Mouse (Mus musculus): ENCODE results near the gene Camk1. TPM values are rescaled to one million over a fixed set of nuclear protein-coding genes. Genes with fewer than 3 reads are reported as not detected.

Gene Camk1
- polyA plus RNA-seq, 1 experiment from 2014 or later = 109 TPM

DNA sequence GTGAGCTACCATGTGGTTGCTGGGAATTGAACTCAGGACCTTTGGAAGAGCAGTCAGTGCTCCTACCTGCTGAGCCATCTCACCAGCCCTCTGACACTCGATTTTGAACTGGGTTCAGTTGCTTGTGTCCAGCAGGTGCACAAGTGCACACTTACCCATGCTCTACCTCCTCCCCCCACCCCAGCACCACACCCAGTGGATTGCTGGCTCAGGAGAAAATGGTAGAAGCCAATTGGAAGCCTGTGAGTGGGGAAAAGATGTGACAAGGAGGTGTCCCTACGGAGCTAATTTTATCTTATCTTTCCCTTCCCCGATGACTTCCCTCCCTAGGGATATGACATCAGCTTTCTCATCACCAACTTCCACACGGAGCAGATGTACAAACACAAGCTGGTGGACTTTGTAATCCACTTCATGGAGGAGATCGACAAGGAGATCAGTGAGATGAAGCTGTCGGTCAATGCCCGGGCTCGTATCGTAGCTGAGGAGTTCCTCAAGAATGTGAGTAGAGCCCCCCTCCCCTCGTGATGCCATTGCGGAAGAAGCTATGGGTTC, 41.5 kb upstream of the Camk1 start:
- DNase-seq (no peak), ATAC-seq (ENCODE audit: insufficient read depth) (no peak)
- no peak for TF ChIP-seq CTCF (IDR thresholded peaks at IDR 0.05; ENCODE audit: low read depth)
- no peak overlapping the region for H3K9ac ChIP-seq
- peaks cover 99% of the 10 kb centered on the region for H3K36me3 ChIP-seq (ENCODE audit: insufficient read depth)
- no peaks in the 10 kb centered on the region for H3K27me3 ChIP-seq (ENCODE audit: insufficient read depth, low read length)
- no peak overlapping the region for H3K27ac ChIP-seq (ENCODE audit: low read depth)
- no peak overlapping the region for H3K4me2 ChIP-seq
- H3K4me1 ChIP-seq (ENCODE audit: insufficient read depth) = no peaks in the 10 kb centered on the region
- 80% methylated on average over 11 of the region's 11 CpGs for WGBS
- no peaks in the 10 kb centered on the region for H3K9me3 ChIP-seq (ENCODE audit: low read depth, low read length)
- no peak overlapping the region for H3K4me3 ChIP-seq (ENCODE audit: low read depth, low read length)

DNA sequence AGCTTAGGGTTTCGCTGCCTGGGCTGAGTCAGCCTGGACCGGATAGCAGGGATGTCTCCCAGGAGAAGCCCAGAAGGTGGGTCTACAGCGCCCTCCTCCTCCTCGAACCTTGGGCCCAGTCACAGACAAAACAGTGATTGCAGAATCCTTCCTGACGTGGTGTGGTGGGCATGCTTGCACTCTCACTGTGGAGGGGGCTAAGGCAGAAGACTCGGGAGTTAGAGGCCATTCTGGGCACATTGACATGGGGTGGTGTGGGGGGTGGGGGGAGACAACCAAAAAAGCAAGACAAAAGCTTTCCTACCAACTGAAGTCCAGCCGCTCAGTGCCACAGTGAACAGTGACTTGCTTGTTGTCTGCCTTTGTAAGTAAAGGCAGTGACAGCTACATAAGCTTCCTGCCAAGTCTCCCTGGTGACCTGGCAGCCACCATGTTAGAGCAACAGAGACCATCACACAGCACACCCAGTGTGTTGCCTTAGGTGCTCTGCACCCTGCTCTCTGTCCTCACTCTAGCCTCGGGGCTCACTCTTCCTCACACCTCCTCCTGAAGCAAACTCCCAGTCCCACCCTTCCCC, 40.7 kb upstream of the Camk1 start:
- Histone ChIP-seq H3K36me3 (ENCODE audit: insufficient read depth) (peaks cover 92% of the 10 kb centered on the region), H3K9me3 (ENCODE audit: low read depth, low read length) (no peaks in the 10 kb centered on the region), H3K27me3 (ENCODE audit: insufficient read depth, low read length) (no peaks in the 10 kb centered on the region), H3K4me3 (ENCODE audit: low read depth, low read length) (no peak overlapping the region), H3K4me2 (no peak overlapping the region), H3K27ac (ENCODE audit: low read depth) (no peak overlapping the region), H3K9ac (no peak overlapping the region), H3K4me1 (ENCODE audit: insufficient read depth) (0 out of 2 replicates have a peak, but pooled peaks cover under 1% of the 10 kb centered on the region)
- no peak for TF ChIP-seq CTCF (IDR thresholded peaks at IDR 0.05; ENCODE audit: low read depth)
- WGBS = 85% methylated on average over 8 of the region's 8 CpGs
- ATAC-seq (ENCODE audit: insufficient read depth) (no peak), DNase-seq (no peak)

DNA sequence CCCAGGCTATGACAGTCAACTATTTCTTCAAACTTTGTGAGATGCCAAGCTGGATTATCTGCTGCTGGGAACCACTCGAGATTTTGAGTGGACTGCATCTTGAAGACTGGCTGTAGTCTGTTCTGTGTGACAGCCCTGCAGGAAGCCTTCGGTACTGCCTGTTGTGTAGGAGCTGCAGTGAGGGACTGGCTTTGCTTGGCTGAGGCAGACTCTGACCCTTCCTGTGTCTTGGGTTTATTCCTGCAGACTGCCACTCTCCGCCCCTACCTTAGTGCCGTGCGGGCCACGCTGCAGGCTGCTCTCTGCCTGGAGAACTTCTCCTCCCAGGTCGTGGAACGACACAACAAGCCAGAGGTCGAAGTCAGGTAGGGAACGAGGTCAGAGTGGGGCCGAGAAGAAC, 36.7 kb upstream of the Camk1 start:
- 0 out of 2 replicates have a peak, but pooled peaks have one; percentile 13 for TF ChIP-seq CTCF (IDR thresholded peaks at IDR 0.05; ENCODE audit: low read depth)
- H3K9me3 ChIP-seq (ENCODE audit: low read depth, low read length) = no peaks in the 10 kb centered on the region
- DNase-seq (no peak), ATAC-seq (ENCODE audit: insufficient read depth) (no peak)
- no peak overlapping the region for H3K4me3 ChIP-seq (ENCODE audit: low read depth, low read length)
- H3K36me3 ChIP-seq (ENCODE audit: insufficient read depth) = peaks cover 59% of the 10 kb centered on the region
- H3K4me2 ChIP-seq = no peak overlapping the region
- no peak overlapping the region for H3K27ac ChIP-seq (ENCODE audit: low read depth)
- peaks cover 14% of the 10 kb centered on the region; the same call in 1 of the 2 replicates for H3K4me1 ChIP-seq (ENCODE audit: insufficient read depth)
- no peaks in the 10 kb centered on the region for H3K27me3 ChIP-seq (ENCODE audit: insufficient read depth, low read length)
- 92% methylated on average over 11 of the region's 11 CpGs for WGBS
- H3K9ac ChIP-seq = no peak overlapping the region

DNA sequence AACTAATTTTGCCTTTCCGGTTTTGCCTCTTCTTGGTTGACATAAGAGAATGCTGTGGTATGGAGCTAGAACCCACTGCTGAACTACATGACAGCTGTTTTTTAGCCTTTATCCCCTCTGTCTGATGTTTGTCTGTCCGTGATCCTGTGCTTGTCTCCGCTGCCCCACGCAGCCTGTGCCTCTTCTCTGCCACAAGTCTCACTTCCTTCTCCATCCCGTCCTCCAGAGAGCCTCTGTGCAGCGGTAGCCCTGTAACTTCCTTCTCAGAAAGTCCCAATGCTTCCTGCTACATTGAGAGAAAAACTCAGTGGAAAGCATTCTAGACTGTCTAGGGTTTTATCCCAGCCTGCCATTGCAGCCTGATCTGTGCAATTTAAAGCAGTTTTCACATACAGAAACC, 35.5 kb upstream of the Camk1 start:
- Histone ChIP-seq H3K9ac (peak overlapping the region; percentile 90; the same call in 1 of the 2 replicates), H3K27ac (ENCODE audit: low read depth) (no peak overlapping the region), H3K9me3 (ENCODE audit: low read depth, low read length) (no peaks in the 10 kb centered on the region), H3K4me2 (peak overlapping the region; percentile 73), H3K27me3 (ENCODE audit: insufficient read depth, low read length) (no peaks in the 10 kb centered on the region), H3K4me3 (ENCODE audit: low read depth, low read length) (peak overlapping the region; percentile 98), H3K36me3 (ENCODE audit: insufficient read depth) (peaks cover 59% of the 10 kb centered on the region), H3K4me1 (ENCODE audit: insufficient read depth) (peaks cover 14% of the 10 kb centered on the region; the same call in 1 of the 2 replicates)
- TF ChIP-seq CTCF (IDR thresholded peaks at IDR 0.05; ENCODE audit: low read depth) = no peak
- DNase-seq (no peak), ATAC-seq (ENCODE audit: insufficient read depth) (no peak)
- WGBS = 76% methylated on average over 6 of the region's 6 CpGs

DNA sequence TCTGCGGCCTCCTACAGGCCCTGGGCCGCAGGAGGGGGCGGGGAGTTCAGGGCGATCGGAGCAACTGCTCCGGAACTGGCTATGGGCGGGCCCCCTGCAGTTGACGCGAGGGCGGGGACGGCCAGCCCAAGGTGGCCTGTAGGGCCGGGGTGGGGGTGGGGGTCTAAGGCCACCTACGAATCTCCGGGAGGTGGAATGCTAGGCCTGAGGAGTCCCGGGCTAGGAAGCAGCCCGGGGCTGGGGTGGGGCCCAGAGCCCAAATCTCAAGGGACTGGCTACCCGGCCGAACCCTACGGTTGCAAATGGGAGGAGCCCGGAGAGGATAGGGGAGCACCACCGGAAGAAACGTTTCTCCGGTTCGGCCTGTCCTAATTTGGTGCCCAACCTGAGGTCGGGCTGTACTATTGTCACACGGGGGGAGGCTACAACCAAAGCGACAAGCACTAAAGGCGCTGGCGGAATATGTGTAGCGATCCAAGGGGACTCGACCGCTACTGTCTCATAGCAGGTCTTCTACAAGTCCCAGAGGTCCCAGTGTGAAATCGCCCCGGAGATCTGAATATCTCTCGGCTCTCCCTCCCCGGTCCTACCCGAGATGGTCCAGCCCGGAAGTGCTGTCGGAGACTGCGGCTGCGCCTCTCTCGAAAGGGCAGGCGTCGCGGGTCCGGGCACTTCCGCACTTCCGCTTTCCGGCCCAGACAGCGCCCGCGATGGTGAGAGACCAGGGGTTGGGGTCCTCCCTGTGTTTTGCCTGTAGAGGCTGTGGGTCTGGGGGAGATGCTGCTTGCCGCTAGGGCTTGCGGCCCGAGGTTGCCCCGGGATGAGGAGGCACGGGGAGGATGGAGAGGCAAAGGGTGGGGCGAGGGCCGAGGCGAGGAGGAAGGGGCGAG, 34.0 kb upstream of the Camk1 start, which contains the start of the genes Tada3 and Arpc4:
Gene Tada3, minus strand, starts transcription at position 388 of the 890 bp plus-strand sequence.
Gene Arpc4, plus strand, starts transcription at position 620 of the 890 bp plus-strand sequence.
- peak within 1 kb of the TSS; percentile 73 for H3K4me2 ChIP-seq
- WGBS = under 1% methylated on average over 60 of the region's 61 CpGs
- peak within 1 kb of the TSS; percentile 98 for H3K4me3 ChIP-seq (ENCODE audit: low read depth, low read length)
- peak; percentile 97 for DNase-seq
- peak within 1 kb of the TSS; percentile 90 for H3K9ac ChIP-seq
- peaks cover 58% of the 10 kb centered on the region for H3K36me3 ChIP-seq (ENCODE audit: insufficient read depth)
- peaks cover 14% of the 10 kb centered on the region; the same call in 1 of the 2 replicates for H3K4me1 ChIP-seq (ENCODE audit: insufficient read depth)
- H3K27me3 ChIP-seq (ENCODE audit: insufficient read depth, low read length) = no peaks in the 10 kb centered on the region
- peak; percentile 96 for ATAC-seq (ENCODE audit: insufficient read depth)
- peak within 1 kb of the TSS; percentile 95 for H3K27ac ChIP-seq (ENCODE audit: low read depth)
- TF ChIP-seq CTCF (IDR thresholded peaks at IDR 0.05; ENCODE audit: low read depth) = 0 out of 2 replicates have a peak, but pooled peaks have one; percentile 35
- no peaks in the 10 kb centered on the region for H3K9me3 ChIP-seq (ENCODE audit: low read depth, low read length)

DNA sequence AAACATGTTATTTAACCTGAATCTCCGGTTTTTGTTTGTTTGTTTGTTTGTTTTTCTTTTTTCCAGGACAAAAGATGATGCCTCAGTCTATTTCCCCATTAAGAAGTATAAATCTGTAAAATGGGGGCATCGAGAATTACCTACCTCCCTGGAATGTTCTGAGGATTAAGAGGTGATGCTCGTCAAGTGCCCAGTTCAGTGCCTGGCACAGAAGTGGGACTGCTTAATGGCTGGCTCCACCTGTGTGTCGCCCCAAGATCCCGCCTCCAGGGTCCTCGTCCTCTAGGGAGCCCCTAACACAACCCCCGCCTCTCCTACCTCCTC, 33.4 kb upstream of the Camk1 start:
- 3% methylated on average over 7 of the region's 7 CpGs for WGBS
- TF ChIP-seq CTCF (IDR thresholded peaks at IDR 0.05; ENCODE audit: low read depth) = no peak; the same call in 1 of the 2 replicates
- peak overlapping the region; percentile 98 for H3K4me3 ChIP-seq (ENCODE audit: low read depth, low read length)
- H3K4me1 ChIP-seq (ENCODE audit: insufficient read depth) = peaks cover 14% of the 10 kb centered on the region; the same call in 1 of the 2 replicates
- DNase-seq = no peak
- H3K9me3 ChIP-seq (ENCODE audit: low read depth, low read length) = no peaks in the 10 kb centered on the region
- H3K4me2 ChIP-seq = peak overlapping the region; percentile 73
- H3K9ac ChIP-seq = peak overlapping the region; percentile 90
- peak overlapping the region; percentile 95 for H3K27ac ChIP-seq (ENCODE audit: low read depth)
- H3K27me3 ChIP-seq (ENCODE audit: insufficient read depth, low read length) = no peaks in the 10 kb centered on the region
- ATAC-seq (ENCODE audit: insufficient read depth) = no peak
- H3K36me3 ChIP-seq (ENCODE audit: insufficient read depth) = peaks cover 58% of the 10 kb centered on the region

DNA sequence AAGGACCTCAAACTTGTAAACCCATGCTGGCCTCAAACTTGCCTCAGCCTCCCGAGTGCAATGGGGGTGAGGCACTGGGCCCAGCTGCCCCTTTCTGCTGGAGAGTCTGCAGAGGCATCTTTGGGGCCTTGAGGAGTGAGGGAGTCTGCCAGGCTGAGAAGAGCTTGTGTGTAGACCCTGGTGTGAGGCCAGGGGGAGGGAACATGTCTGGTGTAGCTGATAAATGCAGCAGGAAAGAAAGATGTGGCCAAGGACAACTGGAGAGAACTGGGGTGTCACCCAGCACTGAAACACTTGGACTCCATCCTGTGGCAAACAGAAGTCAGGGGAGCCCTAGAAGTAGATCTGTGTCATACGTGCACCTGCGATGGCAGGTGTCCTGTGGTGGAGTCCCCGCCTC, 29.7 kb upstream of the Camk1 start:
- ATAC-seq (ENCODE audit: insufficient read depth) (no peak), DNase-seq (no peak)
- WGBS = 88% methylated on average over 4 of the region's 4 CpGs
- Histone ChIP-seq H3K27me3 (ENCODE audit: insufficient read depth, low read length) (no peaks in the 10 kb centered on the region), H3K27ac (ENCODE audit: low read depth) (no peak overlapping the region), H3K9me3 (ENCODE audit: low read depth, low read length) (no peaks in the 10 kb centered on the region), H3K9ac (no peak overlapping the region), H3K36me3 (ENCODE audit: insufficient read depth) (peaks cover 75% of the 10 kb centered on the region), H3K4me1 (ENCODE audit: insufficient read depth) (peaks cover 5% of the 10 kb centered on the region; the same call in 1 of the 2 replicates), H3K4me2 (no peak overlapping the region), H3K4me3 (ENCODE audit: low read depth, low read length) (no peak overlapping the region)
- TF ChIP-seq CTCF (IDR thresholded peaks at IDR 0.05; ENCODE audit: low read depth) = no peak

All from lung, embryonic 14.5 days (tissue).